Mouse (Mus musculus) kidney, postnatal 4 days (tissue): ENCODE data around the gene Golga3.

ENCODE experiments used
- DNase-seq, 2 experiments: peaks; one replicate each; pipeline ENCODE4 v3.0.0; 2021; ENCODE audit warnings: mixed read lengths in 2 of 2

Gene Golga3

GRCm38 (mm10) chr5:110232346-110232745 is 55.8 kb downstream of the Golga3 start:
- DNase-seq: no peak

GRCm38 (mm10) chr5:110244091-110244490 is 67.6 kb downstream of the Golga3 start:
- no peak for DNase-seq

GRCm38 (mm10) chr5:110266941-110267340 is 90.4 kb downstream of the Golga3 start:
- DNase-seq: no peak

GRCm38 (mm10) chr5:110269141-110270101 is 92.9 kb downstream of the Golga3 start, which contains the start of gene Pgam5:
Gene Pgam5 (minus strand): TSS chr5:110269913.
- DNase-seq: peak; percentile 95 to 97

GRCm38 (mm10) chr5:110270242-110270641 is 93.7 kb downstream of the Golga3 start:
- DNase-seq: no peak

GRCm38 (mm10) chr5:110274147-110274546 is 97.6 kb downstream of the Golga3 start:
- no peak for DNase-seq

- no peak for DNase-seq
Observed at GRCm38 (mm10) chr5:110274846-110275245, 98.3 kb downstream of the Golga3 start.
